Mouse (Mus musculus) kidney, embryonic 16.5 days (tissue): ENCODE results near the gene Rccd1. TPM values are rescaled to one million over a fixed set of nuclear protein-coding genes. Genes with fewer than 3 reads are reported as not detected.
A peak's percentile ranks its signal among the peaks of the same experiment; 100 is the strongest.

ENCODE experiments used
- ATAC-seq: fragments of 200-750 bp; cut with Nextera tagmentation; 2 replicates; pipeline ENCODE4 v1.8.0; 2017; ENCODE audit warnings: moderate TSS enrichment; ENCODE audit not compliant: low FRiP score, low TSS enrichment
- H3K27ac ChIP-seq: fragments of 300-500 bp; sonication (generic); 2 replicates; pipeline ENCODE4 v1.5.1; 2014; ENCODE audit warnings: low read length
- H3K27me3 ChIP-seq: fragments of 300-500 bp; sonication (generic); 2 replicates; pipeline ENCODE4 v1.6.1; 2014; ENCODE audit warnings: low read length, control low read depth, mixed read lengths; ENCODE audit not compliant: insufficient read depth
- H3K36me3 ChIP-seq: fragments of 300-500 bp; sonication (generic); 2 replicates; pipeline ENCODE4 v1.6.1; 2014; ENCODE audit warnings: low read length, control low read depth, mixed read lengths; ENCODE audit not compliant: insufficient read depth
- H3K4me1 ChIP-seq: fragments of 300-500 bp; sonication (generic); 2 replicates; pipeline ENCODE4 v1.6.1; 2014; ENCODE audit warnings: low read length, control low read depth, mixed read lengths; ENCODE audit not compliant: insufficient read depth
- H3K4me2 ChIP-seq: fragments of 300-500 bp; sonication (generic); replicated peaks from 2 replicates; pipeline ENCODE4 v1.6.1; 2014; ENCODE audit warnings: low read depth, low read length
- H3K4me3 ChIP-seq: fragments of 300-500 bp; sonication (generic); 2 replicates; pipeline ENCODE4 v1.5.1; 2014; ENCODE audit warnings: mild to moderate bottlenecking, low read length
- H3K9ac ChIP-seq: fragments of 300-500 bp; sonication (generic); replicated peaks from 2 replicates; pipeline ENCODE4 v1.6.1; 2014; ENCODE audit warnings: low read length
- H3K9me3 ChIP-seq: fragments of 300-500 bp; sonication (generic); 2 replicates; pipeline ENCODE4 v1.6.1; 2016; ENCODE audit warnings: low read length, control low read depth
- WGBS: fragments of 180-500 bp; shearing (Covaris S2); extraction: QIAGEN DNeasy Blood & Tissue Kit; methylation state at CpG from one replicate; pipeline ENCODE4 v1.1.7; 2014; 5-methylcytosine and 5-hydroxymethylcytosine counted together
- polyA plus RNA-seq: library from polyadenylated mRNA; unstranded; fragments of >200 nt; fragmentation: Nextera tagmentation; extraction: Ambion mirVana; gene quantifications from 2 replicates; pipeline ENCODE4 v1.2.1, GENCODE M21; 2015

Gene Rccd1
- polyA plus RNA-seq, 1 experiment from 2014 or later = 7.8 TPM

DNA sequence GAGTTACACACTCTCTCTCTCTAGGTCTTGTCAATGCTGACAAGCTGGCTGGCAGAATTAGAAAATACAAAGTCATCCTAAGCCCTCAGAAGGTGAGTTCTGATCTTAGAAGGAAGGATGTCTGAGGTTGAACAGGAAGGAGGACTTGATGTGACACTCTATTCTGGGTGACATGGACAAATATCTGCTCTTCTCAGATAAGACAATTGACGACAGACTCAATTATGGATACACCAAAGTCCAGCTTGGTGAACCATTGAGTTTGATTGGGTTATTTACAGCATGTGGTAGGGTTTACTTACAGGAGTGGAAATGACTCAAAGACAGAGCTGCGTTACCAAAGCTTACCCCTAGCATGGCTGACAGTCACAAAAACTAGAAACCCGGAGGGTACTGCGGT, 47.9 kb downstream of the Rccd1 start:
- WGBS = 95% methylated on average over 4 of the region's 4 CpGs
- no peaks in the 10 kb centered on the region for H3K4me1 ChIP-seq

GRCm38 (mm10) chr7:80273456-80273855, 50.8 kb downstream of the Rccd1 start:
- Histone ChIP-seq H3K36me3 (peaks cover 33% of the 10 kb centered on the region), H3K4me3 (no peak overlapping the region), H3K27ac (no peak overlapping the region), H3K9ac (no peak overlapping the region), H3K27me3 (no peaks in the 10 kb centered on the region), H3K9me3 (peaks cover 13% of the 10 kb centered on the region), H3K4me1 (peaks cover 12% of the 10 kb centered on the region), H3K4me2 (no peak overlapping the region)
- 95% methylated on average over 2 of the region's 2 CpGs for WGBS
- ATAC-seq = no peak

More for the DNA sequence above, 47.9 kb downstream of the Rccd1 start:
- Histone ChIP-seq H3K27ac (no peak overlapping the region), H3K4me3 (no peak overlapping the region), H3K4me2 (no peak overlapping the region), H3K36me3 (peaks cover 49% of the 10 kb centered on the region), H3K9me3 (peaks cover 13% of the 10 kb centered on the region), H3K9ac (no peak overlapping the region), H3K27me3 (no peaks in the 10 kb centered on the region)
- no peak for ATAC-seq

GRCm38 (mm10) chr7:80269751-80270255, 54.5 kb downstream of the Rccd1 start:
- H3K4me2 ChIP-seq = peak overlapping the region; percentile 86
- H3K9ac ChIP-seq = peak overlapping the region; percentile 82
- H3K4me3 ChIP-seq = peak overlapping the region; percentile 80
- peak; percentile 46; the same call in 1 of the 2 replicates for ATAC-seq
- no peaks in the 10 kb centered on the region for H3K27me3 ChIP-seq
- H3K4me1 ChIP-seq = peaks cover 12% of the 10 kb centered on the region
- peaks cover 8% of the 10 kb centered on the region for H3K9me3 ChIP-seq
- H3K36me3 ChIP-seq = peaks cover 32% of the 10 kb centered on the region
- WGBS = under 1% methylated on average over 23 of the region's 23 CpGs
- peak overlapping the region; percentile 50 for H3K27ac ChIP-seq

DNA sequence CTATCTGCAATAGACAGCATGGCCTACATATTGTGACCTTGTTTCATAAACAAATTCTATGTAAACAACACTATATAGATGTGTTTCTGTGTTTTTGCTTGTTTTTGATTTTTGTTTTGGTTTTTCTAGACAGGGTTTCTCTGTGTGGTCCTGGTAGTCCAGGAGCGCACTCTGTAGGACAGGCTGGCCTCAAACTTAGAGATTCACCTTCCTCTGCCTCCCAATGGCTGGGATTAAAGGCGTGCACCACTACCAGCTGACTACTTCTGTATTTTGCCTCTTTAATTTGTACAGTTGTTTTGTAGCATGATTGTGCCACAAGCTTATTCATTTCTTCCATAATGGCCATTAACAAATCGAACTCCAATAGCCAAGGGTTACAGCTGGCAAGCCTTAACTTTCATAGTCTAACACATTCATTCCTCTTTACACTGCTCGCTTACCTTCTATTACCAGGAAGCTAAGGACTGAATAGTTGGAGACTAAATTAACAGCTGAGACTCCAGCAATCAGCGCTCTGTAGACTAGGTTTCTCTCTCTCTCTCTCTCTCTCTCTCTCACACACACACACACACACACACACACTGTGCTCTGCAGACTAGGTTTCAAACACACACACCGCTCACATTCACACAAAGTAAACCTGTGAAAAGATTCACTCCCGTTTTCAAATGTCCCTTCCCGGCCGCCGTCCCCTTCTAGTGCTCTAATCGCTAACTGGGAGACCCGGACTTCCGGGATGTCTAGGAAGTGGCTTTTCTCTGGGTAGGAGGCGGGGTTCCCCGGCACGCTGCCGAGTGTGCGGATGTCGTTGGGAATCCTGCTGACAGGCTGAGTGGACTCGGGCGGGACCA, 55.1 kb downstream of the Rccd1 start, which contains the start of gene Vps33b:
TSS of gene Vps33b (plus strand) at position 753 of the 854 bp plus-strand sequence.
- H3K9ac ChIP-seq = peak within 1 kb of the TSS; percentile 82
- peak within 1 kb of the TSS; percentile 80 for H3K4me3 ChIP-seq
- peak within 1 kb of the TSS; percentile 86 for H3K4me2 ChIP-seq
- peaks cover 12% of the 10 kb centered on the region for H3K4me1 ChIP-seq
- H3K9me3 ChIP-seq = peaks cover 1% of the 10 kb centered on the region
- 4% methylated on average over 21 of the region's 21 CpGs for WGBS
- no peaks in the 10 kb centered on the region for H3K27me3 ChIP-seq
- ATAC-seq = peak; percentile 96
- peaks cover 32% of the 10 kb centered on the region for H3K36me3 ChIP-seq
- peak within 1 kb of the TSS; percentile 71 for H3K27ac ChIP-seq

DNA sequence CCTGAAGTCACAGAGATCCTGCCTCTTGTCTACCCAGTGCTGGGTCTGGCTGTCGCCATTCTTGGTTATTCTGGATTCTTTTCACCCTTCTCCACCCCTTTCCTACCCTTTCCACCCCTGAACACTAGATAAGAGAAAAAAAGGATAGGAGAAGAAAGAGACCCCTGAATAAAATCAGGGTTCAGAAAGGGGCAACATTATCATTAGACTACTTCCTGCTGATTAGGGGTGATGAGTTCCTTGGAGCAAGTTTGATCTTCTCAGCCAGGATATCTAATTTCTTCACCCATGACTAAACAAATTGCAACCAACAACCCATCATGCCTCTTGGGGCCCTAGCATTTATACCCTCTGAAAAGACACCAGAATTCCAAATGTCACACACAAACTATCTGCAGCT, 56.5 kb downstream of the Rccd1 start:
- no peak for ATAC-seq
- H3K9ac ChIP-seq = no peak overlapping the region
- WGBS = 77% methylated on average over 1 of the region's 1 CpGs
- H3K4me2 ChIP-seq = no peak overlapping the region
- no peaks in the 10 kb centered on the region for H3K27me3 ChIP-seq
- peaks cover 12% of the 10 kb centered on the region for H3K4me1 ChIP-seq
- H3K4me3 ChIP-seq = no peak overlapping the region
- H3K9me3 ChIP-seq = no peaks in the 10 kb centered on the region
- H3K27ac ChIP-seq = no peak overlapping the region
- H3K36me3 ChIP-seq = peaks cover 25% of the 10 kb centered on the region

DNA sequence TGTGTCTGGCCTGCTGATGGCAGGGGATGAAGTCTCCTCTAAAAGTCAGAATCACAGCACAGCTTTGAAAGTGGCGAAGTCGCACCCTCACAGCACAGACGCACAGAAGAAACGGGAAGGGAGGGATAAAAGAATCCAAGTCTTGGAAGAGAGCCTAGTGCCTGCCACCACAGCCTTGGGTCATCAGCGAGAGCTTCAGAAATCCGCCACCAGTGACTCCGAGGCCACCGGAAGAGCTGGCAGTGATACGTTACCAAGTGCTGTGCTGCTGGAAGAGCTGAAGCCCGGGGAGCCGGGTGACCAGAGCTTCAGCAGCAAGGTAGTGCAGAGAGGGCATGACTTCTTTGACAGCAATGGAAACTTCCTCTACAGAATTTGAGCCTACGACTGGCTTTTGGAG, 59.6 kb downstream of the Rccd1 start:
- Histone ChIP-seq H3K27me3 (no peaks in the 10 kb centered on the region), H3K4me3 (no peak overlapping the region), H3K4me2 (no peak overlapping the region), H3K27ac (no peak overlapping the region), H3K9me3 (no peaks in the 10 kb centered on the region), H3K9ac (no peak overlapping the region), H3K4me1 (peaks cover 19% of the 10 kb centered on the region), H3K36me3 (peaks cover 25% of the 10 kb centered on the region)
- no peak for ATAC-seq
- 97% methylated on average over 12 of the region's 12 CpGs for WGBS

DNA sequence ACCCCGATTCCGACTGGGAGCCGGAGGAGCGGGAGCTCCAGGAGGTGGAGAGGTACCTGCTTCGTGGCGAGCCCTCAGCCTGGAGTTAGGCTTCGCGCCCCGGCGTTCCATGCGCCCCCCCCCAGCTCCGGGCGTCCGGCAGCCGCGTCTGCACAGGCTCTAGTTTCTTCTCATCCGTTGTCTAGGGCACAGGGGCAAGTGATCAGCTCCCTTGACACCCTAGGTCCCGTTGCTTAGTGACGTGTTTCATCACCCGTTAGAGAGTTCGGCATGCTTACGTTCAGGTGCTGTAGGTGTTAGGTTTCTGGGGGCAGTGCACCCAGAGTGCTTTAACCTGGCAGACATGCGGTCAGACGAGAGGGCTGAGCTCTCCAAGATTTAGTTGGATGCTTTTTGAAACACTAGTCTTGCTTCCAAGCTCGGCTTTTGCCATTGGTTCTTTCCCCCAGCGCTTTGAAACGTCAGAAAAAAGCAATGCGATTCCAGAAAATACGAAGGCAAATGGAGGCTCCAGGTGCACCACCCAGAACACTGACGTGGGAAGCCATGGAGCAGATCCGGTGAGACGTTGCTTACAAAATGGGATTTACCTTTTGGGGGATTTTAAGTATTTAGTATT, 62.8 kb downstream of the Rccd1 start:
- Histone ChIP-seq H3K27ac (peak overlapping the region; percentile 61), H3K27me3 (no peaks in the 10 kb centered on the region), H3K9me3 (no peaks in the 10 kb centered on the region), H3K4me2 (peak overlapping the region; percentile 88), H3K4me1 (peaks cover 15% of the 10 kb centered on the region; the same call in 1 of the 2 replicates), H3K9ac (peak overlapping the region; percentile 75), H3K36me3 (peaks cover 18% of the 10 kb centered on the region), H3K4me3 (peak overlapping the region; percentile 86)
- WGBS = 2% methylated on average over 32 of the region's 32 CpGs
- peak; percentile 79 for ATAC-seq

DNA sequence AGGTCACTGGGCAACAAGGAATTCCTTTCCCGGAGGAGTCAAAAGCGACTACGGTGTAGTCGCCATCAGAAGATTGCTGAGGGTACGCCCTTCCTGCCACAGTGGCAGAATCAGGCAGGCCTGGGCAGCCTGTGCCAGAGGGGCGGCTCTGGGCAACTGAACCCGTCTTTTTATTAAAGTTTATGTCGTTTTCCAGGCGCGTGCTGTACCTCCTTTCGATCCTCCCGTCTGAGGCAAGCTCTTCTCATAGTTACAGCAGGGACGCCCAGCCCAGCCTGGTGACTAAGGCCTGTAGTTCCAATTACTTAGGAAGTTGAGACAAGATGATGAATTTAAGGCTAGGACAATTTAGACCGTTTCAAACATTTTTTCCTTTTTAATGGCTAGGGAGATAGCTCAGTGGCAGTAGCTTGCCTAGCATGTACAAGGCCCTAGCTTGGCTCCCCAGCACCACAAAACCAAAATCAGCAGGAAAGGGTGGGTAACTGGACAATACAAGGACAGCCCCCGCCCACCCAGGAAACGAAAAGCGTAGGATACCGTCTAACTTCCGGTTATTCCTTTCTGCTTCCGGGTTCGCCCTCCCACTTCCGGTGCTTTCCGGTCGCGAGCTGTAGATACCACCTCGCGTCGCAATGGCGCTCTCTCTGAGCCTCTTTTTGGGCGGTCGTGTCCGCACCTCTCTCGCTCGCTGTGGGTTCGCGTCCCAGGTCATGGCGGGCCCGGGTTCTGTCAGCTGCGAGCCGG, 63.5 kb downstream of the Rccd1 start, which contains the start of gene Ngrn:
TSS of gene Ngrn (plus strand) at position 591 of the 747 bp plus-strand sequence.
- Histone ChIP-seq H3K27ac (peak within 1 kb of the TSS; percentile 61), H3K4me3 (peak within 1 kb of the TSS; percentile 86), H3K4me2 (peak within 1 kb of the TSS; percentile 88), H3K4me1 (peaks cover 15% of the 10 kb centered on the region; the same call in 1 of the 2 replicates), H3K9ac (peak within 1 kb of the TSS; percentile 75), H3K27me3 (no peaks in the 10 kb centered on the region), H3K36me3 (peaks cover 16% of the 10 kb centered on the region), H3K9me3 (no peaks in the 10 kb centered on the region)
- peak; percentile 87 for ATAC-seq
- 27% methylated on average over 40 of the region's 40 CpGs for WGBS

DNA sequence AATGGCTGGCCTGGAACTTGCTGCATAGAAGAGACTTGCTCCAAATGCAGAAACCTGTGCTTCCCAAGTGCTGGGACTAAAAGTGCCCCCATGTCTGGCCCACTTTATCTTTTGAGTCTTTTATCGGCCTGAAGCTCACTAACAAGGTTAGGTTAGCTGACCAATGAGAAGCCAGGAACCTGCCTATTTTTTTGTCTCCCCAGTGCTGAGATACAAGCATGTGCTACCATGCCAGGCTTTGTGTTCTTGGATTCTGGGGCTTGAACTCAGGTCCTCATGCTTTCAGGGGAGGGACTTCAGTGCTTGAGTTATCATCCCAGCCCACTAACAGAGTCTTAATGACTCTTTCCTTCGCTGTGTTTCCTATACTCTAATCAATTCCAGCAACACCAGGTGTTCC, 66.5 kb downstream of the Rccd1 start:
- H3K27ac ChIP-seq = no peak overlapping the region
- H3K9me3 ChIP-seq = no peaks in the 10 kb centered on the region
- 62% methylated on average over 2 of the region's 2 CpGs for WGBS
- no peaks in the 10 kb centered on the region for H3K27me3 ChIP-seq
- no peak overlapping the region for H3K9ac ChIP-seq
- H3K4me2 ChIP-seq = no peak overlapping the region
- H3K36me3 ChIP-seq = no peaks in the 10 kb centered on the region
- no peak overlapping the region for H3K4me3 ChIP-seq
- ATAC-seq = no peak
- peaks cover 15% of the 10 kb centered on the region; the same call in 1 of the 2 replicates for H3K4me1 ChIP-seq
